Mouse (Mus musculus) layer of hippocampus, adult 6 months (tissue): Measurements from ENCODE around the gene Dhcr7. TPM values are rescaled to one million over a fixed set of nuclear protein-coding genes. Genes with fewer than 3 reads are reported as not detected.

ENCODE experiments used
- long read RNA-seq, 2 experiments: library from polyadenylated mRNA; unstranded; transcript quantifications; one replicate each; pipeline ENCODE4 v2.0.0; 2019 to 2020
- microRNA-seq: library from miRNA; unstranded; fragments of <30 nt; microRNA quantifications from one replicate; pipeline ENCODE4 v1.2.0, GENCODE M21; 2020
- polyA plus RNA-seq: library from polyadenylated mRNA; unstranded; fragments of <200 nt; fragmentation: Nextera tagmentation; gene quantifications from 2 replicates; pipeline ENCODE4 v1.2.3, GENCODE M21; 2021

The Dhcr7 gene
- polyA plus RNA-seq = 14.5 and 15.6 TPM in 2 replicates
- long read RNA-seq, experiment 1, partial matches to known transcripts = 32 of 34 reads
- long read RNA-seq, experiment 1, other reads (novel, unspliced or antisense) = 1 of 34 reads
- long read RNA-seq, experiment 2, partial matches to known transcripts = 89 of 99 reads
- long read RNA-seq, experiment 2, other reads (novel, unspliced or antisense) = 9 of 99 reads

DNA sequence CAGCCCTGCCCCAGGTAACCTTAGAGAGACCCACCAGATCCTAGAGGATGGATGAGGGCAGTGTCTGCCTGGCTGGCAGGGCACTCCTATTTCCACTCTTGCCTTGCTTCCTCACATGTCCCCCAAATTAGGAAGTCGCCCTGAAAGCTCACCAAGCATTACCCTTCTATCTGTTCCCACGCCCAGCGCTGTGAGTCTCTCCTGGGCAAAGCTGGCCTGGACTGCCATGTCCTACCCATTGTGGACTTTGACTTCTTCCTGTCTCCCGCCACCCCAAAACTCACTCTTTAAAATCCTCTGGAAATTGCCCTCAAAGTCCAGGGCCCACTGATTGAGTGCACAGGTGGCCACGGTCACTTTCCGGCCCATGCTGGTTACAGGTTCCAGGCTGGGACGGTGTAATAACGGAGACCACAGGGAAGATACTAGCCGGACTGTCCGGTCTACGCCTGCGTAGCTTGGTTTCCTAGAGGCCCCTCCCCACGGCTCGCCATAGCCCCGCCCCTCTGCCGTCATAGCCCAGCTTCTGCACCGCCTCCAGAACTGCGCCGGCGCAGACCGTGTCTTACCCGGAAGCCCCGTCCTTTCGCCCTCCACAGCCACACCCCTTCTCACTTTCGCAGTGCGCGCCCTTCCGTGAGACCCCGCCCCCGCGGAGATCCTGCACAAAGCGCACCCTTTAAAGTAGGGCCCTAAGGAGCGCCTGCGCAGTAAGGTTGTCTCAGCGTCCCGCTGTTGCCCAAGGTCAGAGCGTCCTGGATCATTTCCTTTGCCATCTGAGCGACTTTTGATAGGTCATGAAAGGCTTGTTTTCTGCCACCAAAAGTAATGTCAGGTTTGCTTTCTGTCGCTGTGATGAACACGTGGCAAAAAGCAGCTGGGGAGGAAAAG, at the start of gene Dhcr7, which contains the start of gene Nadsyn1:
Gene Dhcr7, plus strand, starts transcription at position 771 of the 891 bp plus-strand sequence.
Gene Nadsyn1, minus strand, starts transcription at position 475 of the 891 bp plus-strand sequence.

GRCm38 (mm10) chr7:143783996-143784829, 38.7 kb upstream of the Dhcr7 start, which contains the start of gene Mrgpre:
Mrgpre (minus strand) TSS chr7:143784500.

GRCm38 (mm10) chr7:143866538-143866937, 43.6 kb downstream of the Dhcr7 start, which contains the start of gene Gm498:
Gm498 (plus strand) TSS chr7:143866838.

Small RNA genes within 50 kb of the gene (microRNA-seq; reads per million reads assigned to microRNA genes)
- not detected for gene Gm22064

Other genes starting within 250 kb of the Dhcr7 start
- gene Cars, start 223.1 kb upstream of the Dhcr7 start, polyA plus RNA-seq = 22.1 and 24.7 TPM in 2 replicates
- 0.09 TPM in 1 of 2 replicates, not detected in the other for gene Tnfrsf26, start 194.4 kb upstream of the Dhcr7 start, polyA plus RNA-seq
- 0.80 and 2.5 TPM in 2 replicates for gene Tnfrsf22, start 173.5 kb upstream of the Dhcr7 start, polyA plus RNA-seq
- gene Tnfrsf23, start 137.3 kb upstream of the Dhcr7 start, polyA plus RNA-seq = 0.06 and 0.19 TPM in 2 replicates
- 4.5 and 6.3 TPM in 2 replicates for gene Osbpl5, start 66.2 kb upstream of the Dhcr7 start, polyA plus RNA-seq
- not detected in 2 replicates for gene Mrgprg, start 56.2 kb upstream of the Dhcr7 start, polyA plus RNA-seq
- 5.0 and 6.1 TPM in 2 replicates for gene Mrgpre, start 38.6 kb upstream of the Dhcr7 start, polyA plus RNA-seq
- 1.2 and 1.7 TPM in 2 replicates for gene Nadsyn1, start 296 bp upstream of the Dhcr7 start, polyA plus RNA-seq
- not detected in 2 replicates for gene Gm498, start 43.7 kb downstream of the Dhcr7 start, polyA plus RNA-seq
- 9.9 and 10.2 TPM in 2 replicates for gene Shank2, start 178.8 kb downstream of the Dhcr7 start, polyA plus RNA-seq